Mouse (Mus musculus): ENCODE results near the gene Selenop. TPM values are rescaled to one million over a fixed set of nuclear protein-coding genes. Genes with fewer than 3 reads are reported as not detected.
A peak's percentile ranks its signal among the peaks of the same experiment; 100 is the strongest.

Selenop gene
- polyA plus RNA-seq, 1 experiment = 92.0 TPM

DNA sequence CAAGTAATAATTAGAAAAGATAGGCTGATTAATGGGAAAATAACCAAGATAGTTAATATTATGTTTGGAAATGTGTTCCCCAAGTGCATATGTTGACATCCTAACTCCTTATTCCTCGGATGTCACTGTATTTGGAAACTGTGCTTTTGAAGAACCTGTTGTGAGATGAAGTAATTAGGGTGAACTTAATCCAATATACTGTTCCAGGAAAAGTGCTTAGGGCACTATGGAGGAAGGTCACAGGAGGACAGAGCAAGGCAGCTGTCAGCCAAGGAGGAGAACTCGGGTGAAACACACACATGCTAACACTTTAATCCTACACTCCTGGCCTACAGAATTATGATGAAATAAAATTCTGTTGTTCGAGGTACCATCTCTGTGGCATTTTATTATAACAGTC, 5.5 kb upstream of the Selenop start:
- 59% methylated on average over 3 of the region's 3 CpGs for WGBS
- H3K4me3 ChIP-seq (replicated peaks; ENCODE audit: control insufficient read depth, low read depth, low read length) = no peak overlapping the region

DNA sequence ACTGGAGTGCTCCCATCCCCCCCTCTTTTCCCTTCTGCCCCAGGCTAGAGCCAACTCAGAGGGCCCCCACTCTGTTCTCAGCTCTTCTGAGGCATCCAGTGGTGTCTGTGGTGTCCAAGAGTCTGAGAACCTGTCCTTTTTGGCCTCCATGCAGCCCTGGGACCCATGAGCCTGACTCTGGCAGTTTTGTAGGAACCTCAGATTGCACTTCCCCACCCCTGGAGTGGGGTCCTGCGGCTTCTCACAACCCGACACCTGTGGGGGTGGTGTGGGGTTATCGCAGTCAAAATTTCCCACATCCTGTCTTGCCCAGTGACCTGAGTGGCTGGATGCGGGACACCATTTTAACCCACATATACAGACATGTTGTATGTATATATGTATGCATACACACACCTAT, 4.1 kb upstream of the Selenop start:
- TF ChIP-seq POLR2A (IDR thresholded peaks at IDR 0.05; ENCODE audit: borderline replicate concordance, control insufficient read depth, low read depth, low read length) (no peak), CTCF (IDR thresholded peaks at IDR 0.05; ENCODE audit: control insufficient read depth, insufficient read depth, low read length) (no peak)
- Histone ChIP-seq H3K4me3 (replicated peaks; ENCODE audit: control insufficient read depth, low read depth, low read length) (no peak overlapping the region), H3K27ac (ENCODE audit: control insufficient read depth, insufficient read depth, low read depth, low read length, poor library complexity) (no peak overlapping the region), H3K4me1 (ENCODE audit: control insufficient read depth, insufficient read depth, low read length) (no peaks in the 10 kb centered on the region)
- 38% methylated on average over 4 of the region's 4 CpGs for WGBS

More for the DNA sequence above, 5.5 kb upstream of the Selenop start:
- TF ChIP-seq POLR2A (IDR thresholded peaks at IDR 0.05; ENCODE audit: borderline replicate concordance, control insufficient read depth, low read depth, low read length) (no peak), CTCF (IDR thresholded peaks at IDR 0.05; ENCODE audit: control insufficient read depth, insufficient read depth, low read length) (no peak)
- no peaks in the 10 kb centered on the region for H3K4me1 ChIP-seq (ENCODE audit: control insufficient read depth, insufficient read depth, low read length)
- no peak overlapping the region for H3K27ac ChIP-seq (ENCODE audit: control insufficient read depth, insufficient read depth, low read depth, low read length, poor library complexity)

DNA sequence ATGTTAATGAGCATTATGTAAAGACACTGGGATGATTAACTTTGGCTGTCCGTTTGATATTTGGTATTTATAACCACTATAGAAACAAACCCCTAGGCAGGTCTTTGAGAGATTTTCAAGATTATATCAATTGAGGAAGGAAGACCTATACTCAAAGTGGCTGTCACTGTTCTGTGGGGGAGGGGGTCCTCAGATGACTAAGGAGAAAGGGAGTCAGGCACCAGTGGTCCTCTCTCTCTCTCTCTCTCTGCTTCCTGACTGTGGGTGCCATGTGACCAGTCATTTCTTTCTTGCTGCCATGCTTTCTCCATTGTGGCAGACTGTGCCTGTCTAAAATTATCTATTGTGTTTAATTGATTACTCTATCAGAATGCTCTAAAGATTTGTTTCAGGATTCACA, 3.5 kb upstream of the Selenop start:
- TF ChIP-seq POLR2A (IDR thresholded peaks at IDR 0.05; ENCODE audit: borderline replicate concordance, control insufficient read depth, low read depth, low read length) (no peak), CTCF (IDR thresholded peaks at IDR 0.05; ENCODE audit: control insufficient read depth, insufficient read depth, low read length) (no peak)
- Histone ChIP-seq H3K4me1 (ENCODE audit: control insufficient read depth, insufficient read depth, low read length) (no peaks in the 10 kb centered on the region), H3K4me3 (replicated peaks; ENCODE audit: control insufficient read depth, low read depth, low read length) (no peak overlapping the region), H3K27ac (ENCODE audit: control insufficient read depth, insufficient read depth, low read depth, low read length, poor library complexity) (no peak overlapping the region)
- WGBS = 32% methylated on average over 1 of the region's 1 CpGs

DNA sequence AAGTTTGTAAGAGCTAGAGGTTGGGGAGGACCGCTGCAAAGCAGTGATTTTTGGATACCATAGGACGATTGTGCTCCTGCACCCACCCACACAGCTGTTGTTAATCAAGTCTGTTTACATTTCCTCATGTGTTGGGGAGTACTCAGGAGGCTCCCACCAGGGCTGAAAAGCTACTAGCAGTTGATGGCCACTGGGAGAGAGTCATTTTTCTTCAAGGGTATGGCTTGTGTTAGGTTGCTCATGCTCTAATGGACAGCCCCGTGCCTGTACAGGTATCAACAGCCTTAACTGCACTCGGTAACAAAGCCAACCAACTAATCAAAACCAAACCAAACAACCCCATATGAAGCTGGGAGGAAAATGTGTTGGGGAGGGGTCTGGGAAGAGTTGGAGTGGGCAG, 1.1 kb downstream of the Selenop start:
- Histone ChIP-seq H3K27ac (ENCODE audit: control insufficient read depth, insufficient read depth, low read depth, low read length, poor library complexity) (no peak overlapping the region), H3K4me3 (replicated peaks; ENCODE audit: control insufficient read depth, low read depth, low read length) (no peak overlapping the region)

DNA sequence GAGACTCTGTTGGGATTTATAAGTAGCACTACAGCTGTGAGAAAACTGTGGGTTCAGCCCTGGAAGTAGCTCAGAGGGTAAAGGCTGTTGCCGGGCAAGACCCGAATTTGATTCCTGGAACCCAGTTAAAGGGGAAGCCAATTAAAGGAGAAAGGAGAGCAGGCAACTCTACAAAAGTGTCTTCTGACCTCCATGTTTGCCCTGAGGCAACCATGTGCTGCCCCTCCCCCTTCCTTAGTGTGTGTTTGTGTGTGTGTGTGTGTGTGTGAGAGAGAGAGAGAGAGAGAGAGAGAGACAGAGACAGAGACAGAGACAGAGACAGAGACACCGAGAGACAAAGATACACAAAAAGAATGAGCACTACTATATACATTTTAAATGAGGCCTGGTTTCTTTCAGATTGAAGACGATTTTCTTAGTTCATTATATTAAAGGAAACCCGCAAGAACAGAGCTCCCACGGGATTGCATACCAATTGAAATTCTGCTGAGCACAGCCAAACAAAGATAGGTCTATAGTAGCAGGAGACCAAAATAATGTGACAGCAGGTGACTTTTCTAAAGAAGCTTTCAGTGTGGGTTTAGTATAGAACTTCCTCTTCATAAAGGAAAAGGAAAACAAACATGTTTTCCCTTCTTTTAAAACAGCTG, 1.8 kb downstream of the Selenop start:
- 12% methylated on average over 6 of the region's 6 CpGs for WGBS

More for the DNA sequence above, 1.1 kb downstream of the Selenop start:
- no peaks in the 10 kb centered on the region; the same call in none of the 2 replicates for H3K4me1 ChIP-seq (ENCODE audit: control insufficient read depth, insufficient read depth, low read length)
- WGBS = 78% methylated on average over 4 of the region's 4 CpGs
- TF ChIP-seq CTCF (IDR thresholded peaks at IDR 0.05; ENCODE audit: control insufficient read depth, insufficient read depth, low read length) = no peak
- TF ChIP-seq POLR2A (IDR thresholded peaks at IDR 0.05; ENCODE audit: borderline replicate concordance, control insufficient read depth, low read depth, low read length) = no peak

DNA sequence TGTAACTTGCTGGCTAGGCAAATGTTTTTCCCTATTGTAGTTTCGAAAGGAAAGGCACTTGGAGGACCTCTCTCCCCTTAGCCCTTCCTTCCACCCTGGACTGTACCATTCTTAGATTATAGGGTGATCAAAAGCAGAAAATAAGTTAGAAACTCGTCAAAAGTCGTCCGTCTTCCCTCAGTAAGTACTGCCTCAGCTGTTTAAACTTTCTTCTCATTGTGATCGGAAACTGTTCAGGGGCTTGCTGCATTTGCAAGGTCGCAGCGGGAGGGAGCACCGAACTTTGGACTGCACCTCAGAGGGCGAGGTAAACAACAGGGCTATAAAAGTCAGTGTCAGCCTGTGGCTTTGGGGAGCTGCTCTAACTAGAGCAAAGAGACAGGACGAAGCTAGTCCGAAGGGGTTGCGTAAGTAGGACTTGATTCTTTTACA, 2.3 kb downstream of the Selenop start:
- peak overlapping the region; percentile 95 for H3K27ac ChIP-seq (ENCODE audit: control insufficient read depth, insufficient read depth, low read depth, low read length, poor library complexity)
- no peaks in the 10 kb centered on the region; the same call in none of the 2 replicates for H3K4me1 ChIP-seq (ENCODE audit: control insufficient read depth, insufficient read depth, low read length)
- TF ChIP-seq CTCF (IDR thresholded peaks at IDR 0.05; ENCODE audit: control insufficient read depth, insufficient read depth, low read length) (no peak), POLR2A (IDR thresholded peaks at IDR 0.05; ENCODE audit: borderline replicate concordance, control insufficient read depth, low read depth, low read length) (peak; percentile 37; the same call in 1 of the 2 replicates)
- peak overlapping the region; percentile 67 for H3K4me3 ChIP-seq (replicated peaks; ENCODE audit: control insufficient read depth, low read depth, low read length)
- WGBS = under 1% methylated on average over 12 of the region's 12 CpGs

More for the DNA sequence above, 1.8 kb downstream of the Selenop start:
- no peaks in the 10 kb centered on the region; the same call in none of the 2 replicates for H3K4me1 ChIP-seq (ENCODE audit: control insufficient read depth, insufficient read depth, low read length)
- no peak overlapping the region for H3K4me3 ChIP-seq (replicated peaks; ENCODE audit: control insufficient read depth, low read depth, low read length)
- H3K27ac ChIP-seq (ENCODE audit: control insufficient read depth, insufficient read depth, low read depth, low read length, poor library complexity) = peak overlapping the region; percentile 51; the same call in 1 of the 2 replicates
- TF ChIP-seq POLR2A (IDR thresholded peaks at IDR 0.05; ENCODE audit: borderline replicate concordance, control insufficient read depth, low read depth, low read length) (no peak), CTCF (IDR thresholded peaks at IDR 0.05; ENCODE audit: control insufficient read depth, insufficient read depth, low read length) (no peak)

DNA sequence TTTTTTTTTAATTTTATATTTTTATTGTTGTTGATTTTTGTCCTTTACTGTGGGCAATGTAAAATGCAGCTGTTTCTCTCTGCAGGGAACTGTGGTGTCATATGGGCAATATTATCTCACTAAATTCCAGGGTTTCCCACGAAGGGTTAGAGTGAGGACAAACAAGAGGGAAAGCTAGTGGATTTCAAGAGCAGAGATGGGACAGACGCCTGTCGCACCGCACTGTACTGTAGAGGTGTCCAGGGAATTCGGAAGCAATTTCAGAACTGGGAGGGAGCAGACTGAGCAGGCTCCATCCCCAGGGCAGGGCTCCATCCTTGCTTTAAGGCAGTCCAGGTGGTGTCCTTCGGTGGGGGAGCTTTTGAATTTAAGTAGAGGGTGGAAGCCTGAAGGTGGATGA, 2.9 kb downstream of the Selenop start:
- no peak for TF ChIP-seq POLR2A (IDR thresholded peaks at IDR 0.05; ENCODE audit: borderline replicate concordance, control insufficient read depth, low read depth, low read length)
- no peak for TF ChIP-seq CTCF (IDR thresholded peaks at IDR 0.05; ENCODE audit: control insufficient read depth, insufficient read depth, low read length)
- peak overlapping the region; percentile 70 for H3K4me3 ChIP-seq (replicated peaks; ENCODE audit: control insufficient read depth, low read depth, low read length)
- WGBS = 3% methylated on average over 6 of the region's 6 CpGs
- H3K27ac ChIP-seq (ENCODE audit: control insufficient read depth, insufficient read depth, low read depth, low read length, poor library complexity) = peak overlapping the region; percentile 45
- H3K4me1 ChIP-seq (ENCODE audit: control insufficient read depth, insufficient read depth, low read length) = no peaks in the 10 kb centered on the region; the same call in none of the 2 replicates

DNA sequence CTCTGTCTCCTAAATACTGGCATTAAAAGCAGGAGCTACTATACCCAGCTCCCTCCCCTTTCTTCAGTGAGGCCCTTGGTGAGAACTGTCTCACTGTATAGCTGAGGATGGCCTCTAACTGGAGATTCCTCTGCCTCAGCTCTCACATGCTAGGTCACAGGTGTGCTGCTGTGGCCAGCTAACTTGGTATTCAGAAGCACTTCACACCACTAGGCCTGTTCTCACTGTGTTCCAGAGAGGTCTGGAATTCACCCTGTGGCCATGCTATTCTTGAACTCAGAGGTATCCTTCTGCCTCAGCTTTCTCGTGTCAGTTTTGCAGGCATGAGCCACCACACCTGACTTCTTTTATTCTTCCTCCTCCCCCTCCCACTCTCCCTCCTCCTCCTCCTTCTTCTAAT, 4.8 kb downstream of the Selenop start:
- peak overlapping the region; percentile 1 for H3K4me3 ChIP-seq (replicated peaks; ENCODE audit: control insufficient read depth, low read depth, low read length)
- H3K27ac ChIP-seq (ENCODE audit: control insufficient read depth, insufficient read depth, low read depth, low read length, poor library complexity) = no peak overlapping the region
- WGBS = 50% methylated on average over 1 of the region's 1 CpGs
- TF ChIP-seq CTCF (IDR thresholded peaks at IDR 0.05; ENCODE audit: control insufficient read depth, insufficient read depth, low read length) (no peak), POLR2A (IDR thresholded peaks at IDR 0.05; ENCODE audit: borderline replicate concordance, control insufficient read depth, low read depth, low read length) (no peak)
- no peaks in the 10 kb centered on the region; the same call in none of the 2 replicates for H3K4me1 ChIP-seq (ENCODE audit: control insufficient read depth, insufficient read depth, low read length)

Data from bone marrow, adult 2 months (tissue).